Mouse (Mus musculus) olfactory bulb, adult 2 months (tissue): ENCODE data around the gene Fam163a. TPM values are rescaled to one million over a fixed set of nuclear protein-coding genes. Genes with fewer than 3 reads are reported as not detected.
A peak's percentile ranks its signal among the peaks of the same experiment; 100 is the strongest.

Experiments used
- H3K27ac ChIP-seq: fragments of 200-500 bp; 2 replicates; pipeline ENCODE4 v1.5.1; 2012; ENCODE audit warnings: low read depth, low read length; ENCODE audit not compliant: insufficient read depth
- H3K4me1 ChIP-seq: fragments of 200-500 bp; 2 replicates; pipeline ENCODE4 v1.6.1; 2012; ENCODE audit warnings: low read length; ENCODE audit not compliant: control insufficient read depth, insufficient read depth
- H3K4me3 ChIP-seq: fragments of 200-500 bp; 2 replicates; pipeline ENCODE4 v1.5.1; 2012; ENCODE audit warnings: mild to moderate bottlenecking, low read depth, low read length, moderate library complexity; ENCODE audit not compliant: insufficient read depth
- CTCF ChIP-seq: fragments of 200-500 bp; IDR thresholded peaks from 2 replicates; pipeline ENCODE4 v1.5.1; 2012; ENCODE audit warnings: low read depth, mild to moderate bottlenecking, low read length, moderate library complexity; ENCODE audit not compliant: insufficient read depth
- POLR2A ChIP-seq: fragments of 200-500 bp; IDR thresholded peaks from 2 replicates; pipeline ENCODE4 v1.6.1; 2012; ENCODE audit warnings: mild to moderate bottlenecking, low read depth, low read length, moderate library complexity; ENCODE audit not compliant: insufficient read depth
- WGBS: fragments of 180-500 bp; shearing (Covaris S2); methylation state at CpG from one replicate; pipeline ENCODE4 v1.1.7; 2018; 5-methylcytosine and 5-hydroxymethylcytosine counted together
- polyA plus RNA-seq: library from polyadenylated mRNA; stranded (reverse); fragments of >200 nt; gene quantifications from 2 replicates; pipeline ENCODE4 v1.2.4, GENCODE M21; 2012; ENCODE audit warnings: low replicate concordance; ENCODE audit not compliant: missing spikeins, insufficient read depth, insufficient read length

Gene Fam163a
- polyA plus RNA-seq, 1 experiment = not detected

GRCm38 (mm10) chr1:156222205-156223000 lies 17.6 kb upstream of the Fam163a start:
- WGBS = 71% methylated on average over 13 of the region's 13 CpGs
- Histone ChIP-seq H3K4me3 (no peak overlapping the region), H3K27ac (no peak overlapping the region), H3K4me1 (no peaks in the 10 kb centered on the region)
- TF ChIP-seq CTCF (no peak), POLR2A (no peak)

- WGBS = 84% methylated on average over 2 of the region's 2 CpGs
- H3K4me1 ChIP-seq = no peaks in the 10 kb centered on the region
- no peak overlapping the region for H3K4me3 ChIP-seq
- TF ChIP-seq CTCF (no peak), POLR2A (no peak)
- no peak overlapping the region for H3K27ac ChIP-seq
These were observed 16.5 kb upstream of the Fam163a start for GRCm38 (mm10) chr1:156221327-156221726.

GRCm38 (mm10) chr1:156218573-156218972 lies 13.7 kb upstream of the Fam163a start:
- H3K4me1 ChIP-seq = no peaks in the 10 kb centered on the region
- no peak overlapping the region for H3K4me3 ChIP-seq
- WGBS = 94% methylated on average over 2 of the region's 2 CpGs
- no peak overlapping the region for H3K27ac ChIP-seq
- TF ChIP-seq CTCF (no peak), POLR2A (no peak)

GRCm38 (mm10) chr1:156217941-156218340 lies 13.1 kb upstream of the Fam163a start:
- H3K4me3 ChIP-seq = no peak overlapping the region
- no peak overlapping the region for H3K27ac ChIP-seq
- WGBS = 74% methylated on average over 8 of the region's 8 CpGs
- H3K4me1 ChIP-seq = no peaks in the 10 kb centered on the region
- no peak for TF ChIP-seq POLR2A
- no peak for TF ChIP-seq CTCF

- TF ChIP-seq CTCF (no peak), POLR2A (no peak)
- Histone ChIP-seq H3K4me3 (no peak overlapping the region), H3K27ac (no peak overlapping the region), H3K4me1 (no peaks in the 10 kb centered on the region)
- WGBS = 57% methylated on average over 3 of the region's 3 CpGs
These were observed 12.6 kb upstream of the Fam163a start for GRCm38 (mm10) chr1:156217393-156217792.

GRCm38 (mm10) chr1:156216249-156216648 lies 11.4 kb upstream of the Fam163a start:
- Histone ChIP-seq H3K4me1 (no peaks in the 10 kb centered on the region), H3K4me3 (no peak overlapping the region), H3K27ac (no peak overlapping the region)
- WGBS = 87% methylated on average over 4 of the region's 4 CpGs
- TF ChIP-seq CTCF (no peak), POLR2A (no peak)

- H3K4me1 ChIP-seq = no peaks in the 10 kb centered on the region
- no peak for TF ChIP-seq CTCF
- TF ChIP-seq POLR2A = no peak
- H3K27ac ChIP-seq = no peak overlapping the region
- 93% methylated on average over 8 of the region's 8 CpGs for WGBS
- no peak overlapping the region for H3K4me3 ChIP-seq
These were observed 9.8 kb upstream of the Fam163a start for GRCm38 (mm10) chr1:156214651-156215050.

GRCm38 (mm10) chr1:156212923-156213322 lies 8.1 kb upstream of the Fam163a start:
- Histone ChIP-seq H3K4me1 (no peaks in the 10 kb centered on the region), H3K27ac (no peak overlapping the region), H3K4me3 (no peak overlapping the region)
- 95% methylated on average over 5 of the region's 5 CpGs for WGBS
- TF ChIP-seq POLR2A (no peak), CTCF (no peak)

GRCm38 (mm10) chr1:156211809-156212317 lies 7.0 kb upstream of the Fam163a start:
- Histone ChIP-seq H3K4me3 (no peak overlapping the region), H3K27ac (no peak overlapping the region), H3K4me1 (no peaks in the 10 kb centered on the region)
- TF ChIP-seq CTCF = no peak
- TF ChIP-seq POLR2A = no peak
- 53% methylated on average over 6 of the region's 6 CpGs for WGBS

GRCm38 (mm10) chr1:156205164-156205563 lies 338 bp upstream of the Fam163a start:
- Histone ChIP-seq H3K4me3 (peak overlapping the region; percentile 57), H3K4me1 (peaks cover 18% of the 10 kb centered on the region), H3K27ac (no peak overlapping the region)
- 34% methylated on average over 10 of the region's 10 CpGs for WGBS
- no peak for TF ChIP-seq CTCF
- no peak for TF ChIP-seq POLR2A
